Mouse (Mus musculus) forebrain, embryonic 11.5 days (tissue): ENCODE data around the gene Fnip1. TPM values are rescaled to one million over a fixed set of nuclear protein-coding genes. Genes with fewer than 3 reads are reported as not detected.

Experiments
- ATAC-seq: fragments of 200-750 bp; cut with Nextera tagmentation; replicated peaks from 2 replicates; pipeline ENCODE4 v1.8.0; 2017; ENCODE audit warnings: moderate TSS enrichment; ENCODE audit not compliant: low FRiP score
- DNase-seq: peaks from one replicate; pipeline ENCODE4 v3.0.0-alpha.2; 2017; ENCODE audit warnings: low spot score
- H3K27ac ChIP-seq: fragments of 300-500 bp; sonication (generic); 2 replicates; pipeline ENCODE4 v1.5.1; 2014; ENCODE audit warnings: low read depth, low read length
- H3K27me3 ChIP-seq: fragments of 300-500 bp; sonication (generic); 2 replicates; pipeline ENCODE4 v1.6.1; 2014; ENCODE audit warnings: mild to moderate bottlenecking, low read length, mixed read lengths; ENCODE audit not compliant: control insufficient read depth, insufficient read depth
- H3K36me3 ChIP-seq: fragments of 300-500 bp; sonication (generic); 2 replicates; pipeline ENCODE4 v1.6.1; 2014; ENCODE audit warnings: mild to moderate bottlenecking, low read length, moderate library complexity, mixed read lengths; ENCODE audit not compliant: control insufficient read depth, insufficient read depth
- H3K4me1 ChIP-seq: fragments of 300-500 bp; sonication (generic); replicated peaks from 2 replicates; pipeline ENCODE4 v1.6.1; 2014; ENCODE audit warnings: low read length, mixed read lengths; ENCODE audit not compliant: control insufficient read depth, insufficient read depth
- H3K4me2 ChIP-seq: fragments of 300-500 bp; sonication (generic); 2 replicates; pipeline ENCODE4 v1.6.1; 2014; ENCODE audit warnings: low read depth, mild to moderate bottlenecking, low read length, moderate library complexity, mixed read lengths; ENCODE audit not compliant: severe bottlenecking
- H3K4me3 ChIP-seq: fragments of 300-500 bp; sonication (generic); 2 replicates; pipeline ENCODE4 v1.5.1; 2014; ENCODE audit warnings: low read depth, low read length
- H3K9ac ChIP-seq: fragments of 300-500 bp; sonication (generic); 2 replicates; pipeline ENCODE4 v1.6.1; 2014; ENCODE audit warnings: low read length
- H3K9me3 ChIP-seq: fragments of 300-500 bp; sonication (generic); 2 replicates; pipeline ENCODE4 v1.6.1; 2016; ENCODE audit warnings: low read length, mixed read lengths; ENCODE audit not compliant: control insufficient read depth
- WGBS: fragments of 180-500 bp; shearing (Covaris S2); extraction: QIAGEN DNeasy Blood & Tissue Kit; methylation state at CpG from one replicate; pipeline ENCODE4 v1.1.7; 2014; 5-methylcytosine and 5-hydroxymethylcytosine counted together
- polyA plus RNA-seq: library from polyadenylated mRNA; unstranded; fragments of >200 nt; fragmentation: Nextera tagmentation; extraction: Ambion mirVana; gene quantifications from 2 replicates; pipeline ENCODE4 v1.2.1, GENCODE M21; 2014

Fnip1 gene
- polyA plus RNA-seq, 1 experiment from 2014 or later: 13.4 TPM

- Histone ChIP-seq H3K36me3 (no peaks in the 10 kb centered on the region), H3K4me2 (no peak overlapping the region), H3K27ac (no peak overlapping the region), H3K4me3 (no peak overlapping the region), H3K9me3 (no peaks in the 10 kb centered on the region), H3K27me3 (no peaks in the 10 kb centered on the region), H3K9ac (no peak overlapping the region), H3K4me1 (no peaks in the 10 kb centered on the region)
- DNase-seq (no peak), ATAC-seq (no peak)
- WGBS: 86% methylated on average over 3 of the region's 3 CpGs
Observed at GRCm38 (mm10) chr11:54486041-54486440, 48.0 kb downstream of the Fnip1 start.

- WGBS: 96% methylated on average over 1 of the region's 1 CpGs
- no peak overlapping the region for H3K9ac ChIP-seq
- no peaks in the 10 kb centered on the region for H3K4me1 ChIP-seq
- ATAC-seq: no peak
- no peak overlapping the region for H3K4me2 ChIP-seq
- no peak for DNase-seq
- no peak overlapping the region for H3K27ac ChIP-seq
- H3K4me3 ChIP-seq: no peak overlapping the region
- H3K36me3 ChIP-seq: no peaks in the 10 kb centered on the region
- H3K9me3 ChIP-seq: no peaks in the 10 kb centered on the region
- H3K27me3 ChIP-seq: no peaks in the 10 kb centered on the region
Observed at GRCm38 (mm10) chr11:54491946-54492558, 54.1 kb downstream of the Fnip1 start.

- H3K36me3 ChIP-seq: no peaks in the 10 kb centered on the region
- H3K27ac ChIP-seq: no peak overlapping the region
- H3K4me3 ChIP-seq: no peak overlapping the region
- H3K9me3 ChIP-seq: no peaks in the 10 kb centered on the region
- H3K4me2 ChIP-seq: no peak overlapping the region
- no peaks in the 10 kb centered on the region for H3K4me1 ChIP-seq
- 89% methylated on average over 4 of the region's 4 CpGs for WGBS
- no peak for ATAC-seq
- H3K27me3 ChIP-seq: no peaks in the 10 kb centered on the region
- no peak for DNase-seq
- no peak overlapping the region for H3K9ac ChIP-seq
Observed at GRCm38 (mm10) chr11:54492559-54492958, 54.6 kb downstream of the Fnip1 start.

DNA sequence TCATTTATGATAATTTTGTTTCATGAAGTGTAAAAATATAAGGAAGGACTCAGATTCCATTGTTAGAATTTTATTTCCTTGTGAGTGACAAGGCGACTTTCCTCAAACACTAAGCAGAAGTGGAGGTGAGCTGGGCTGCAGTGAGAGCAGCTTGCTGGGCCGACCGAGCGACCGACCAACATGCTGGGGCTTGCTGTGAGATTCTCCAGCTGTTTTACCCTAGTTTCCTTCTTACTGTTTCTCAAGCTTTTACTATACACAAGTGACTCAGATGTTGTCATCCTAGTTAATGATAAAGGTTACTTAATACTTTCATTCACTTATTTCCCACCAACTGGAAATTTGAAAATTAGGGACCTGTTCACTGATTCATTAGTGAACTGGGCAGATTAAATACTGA is 61.8 kb downstream of the Fnip1 start:
- DNase-seq: no peak
- 93% methylated on average over 5 of the region's 5 CpGs for WGBS
- no peak overlapping the region for H3K27ac ChIP-seq
- no peaks in the 10 kb centered on the region; the same call in 1 of the 2 replicates for H3K36me3 ChIP-seq
- no peaks in the 10 kb centered on the region for H3K9me3 ChIP-seq
- H3K4me1 ChIP-seq: no peaks in the 10 kb centered on the region
- H3K27me3 ChIP-seq: no peaks in the 10 kb centered on the region
- no peak overlapping the region for H3K4me2 ChIP-seq
- H3K9ac ChIP-seq: no peak overlapping the region
- no peak for ATAC-seq
- no peak overlapping the region for H3K4me3 ChIP-seq

DNA sequence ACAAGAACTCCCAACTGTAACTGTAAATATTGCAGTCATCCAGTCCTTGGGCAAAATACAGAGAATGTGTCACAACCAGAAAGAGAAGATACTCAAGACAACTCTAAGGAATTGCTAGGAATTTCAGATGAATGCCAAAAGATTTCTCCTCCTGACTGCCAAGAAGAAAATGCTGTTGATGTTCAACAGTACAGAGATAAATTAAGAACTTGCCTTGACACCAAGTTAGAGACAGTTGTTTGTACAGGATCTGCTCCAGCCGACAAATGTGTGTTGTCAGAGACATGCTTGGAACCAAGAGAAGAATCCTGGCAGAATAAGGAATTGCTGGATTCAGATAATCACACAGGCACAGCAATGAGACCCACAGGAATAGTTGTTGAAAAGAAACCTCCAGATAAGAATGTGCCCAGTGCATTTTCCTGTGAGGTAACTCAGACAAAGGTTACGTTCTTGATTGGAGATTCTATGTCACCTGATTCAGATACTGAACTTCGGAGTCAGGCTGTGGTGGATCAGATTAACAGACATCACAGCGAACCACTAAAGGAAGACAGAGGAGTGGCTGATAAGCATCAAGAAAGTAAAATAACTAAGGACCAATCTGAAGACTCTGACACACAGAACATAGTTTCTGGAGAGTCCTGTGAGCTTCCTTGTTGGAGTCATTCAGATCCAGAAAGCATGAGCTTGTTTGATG is 64.7 kb downstream of the Fnip1 start:
- Histone ChIP-seq H3K9me3 (no peaks in the 10 kb centered on the region), H3K36me3 (no peaks in the 10 kb centered on the region; the same call in 1 of the 2 replicates), H3K4me1 (no peaks in the 10 kb centered on the region), H3K9ac (no peak overlapping the region), H3K4me2 (no peak overlapping the region), H3K27ac (no peak overlapping the region), H3K4me3 (no peak overlapping the region), H3K27me3 (no peaks in the 10 kb centered on the region)
- no peak for DNase-seq
- WGBS: 94% methylated on average over 4 of the region's 4 CpGs
- no peak for ATAC-seq

- ATAC-seq (no peak), DNase-seq (no peak)
- Histone ChIP-seq H3K9me3 (no peaks in the 10 kb centered on the region), H3K4me2 (no peak overlapping the region), H3K9ac (no peak overlapping the region), H3K36me3 (no peaks in the 10 kb centered on the region), H3K27ac (no peak overlapping the region), H3K27me3 (no peaks in the 10 kb centered on the region), H3K4me3 (no peak overlapping the region), H3K4me1 (no peaks in the 10 kb centered on the region)
Observed at GRCm38 (mm10) chr11:54513584-54513983, 75.6 kb downstream of the Fnip1 start.

GRCm38 (mm10) chr11:54521927-54522528 is 84.0 kb downstream of the Fnip1 start:
- no peak for ATAC-seq
- Histone ChIP-seq H3K27me3 (no peaks in the 10 kb centered on the region), H3K9ac (peak overlapping the region; percentile 73), H3K4me3 (peak overlapping the region; percentile 87), H3K36me3 (no peaks in the 10 kb centered on the region), H3K9me3 (no peaks in the 10 kb centered on the region), H3K4me1 (no peaks in the 10 kb centered on the region), H3K27ac (peak overlapping the region; percentile 85), H3K4me2 (peak overlapping the region; percentile 77)
- no peak for DNase-seq
- 2% methylated on average over 18 of the region's 18 CpGs for WGBS

DNA sequence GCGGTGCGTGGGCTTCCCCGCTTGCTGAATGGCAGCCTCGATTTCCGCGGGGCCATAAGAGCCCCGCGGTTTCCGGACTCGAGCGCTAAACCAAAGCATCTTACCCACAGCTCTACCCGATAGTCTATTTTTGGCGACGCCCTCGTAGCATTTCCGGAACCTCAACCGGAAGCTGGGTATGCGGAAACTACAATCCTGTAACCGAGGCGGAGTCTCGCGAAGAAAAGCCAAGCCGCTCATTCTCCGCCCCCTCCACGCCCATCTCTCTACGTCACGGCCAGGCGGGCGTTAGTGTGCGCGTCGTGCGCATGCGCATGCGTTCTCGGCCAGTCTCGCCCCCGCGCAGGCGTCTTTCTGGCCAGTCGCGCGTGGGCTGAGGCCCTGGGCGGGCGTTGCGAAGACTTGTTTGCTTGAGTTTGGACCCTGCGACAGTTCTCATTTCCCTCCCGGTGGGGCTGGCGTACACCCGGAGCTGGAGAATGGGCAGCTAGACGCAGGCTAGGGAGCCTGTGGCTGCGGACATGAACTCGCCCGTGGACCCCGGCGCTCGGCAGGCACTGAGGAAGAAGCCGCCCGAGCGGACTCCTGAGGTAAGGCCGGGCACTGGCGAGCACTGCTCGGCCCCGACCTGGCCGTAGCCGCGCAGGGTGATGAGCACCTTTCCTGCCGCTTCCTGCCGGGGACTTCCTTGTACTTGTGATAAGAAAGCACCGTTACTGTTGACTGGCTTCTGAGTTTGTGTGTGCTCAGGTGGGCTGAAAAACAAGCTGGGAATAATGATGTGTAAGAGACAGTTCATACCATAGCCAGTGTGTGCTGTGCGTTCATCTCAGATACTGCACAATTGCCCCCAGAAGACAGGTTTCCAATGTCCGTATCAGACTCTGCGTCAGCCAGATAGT is 84.8 kb downstream of the Fnip1 start, which contains the start of gene Rapgef6:
TSS of gene Rapgef6 (plus strand) at position 319 of the 902 bp plus-strand sequence.
- peak within 1 kb of the TSS; percentile 78 for H3K4me2 ChIP-seq
- DNase-seq: peak; percentile 100
- H3K4me3 ChIP-seq: peak within 1 kb of the TSS; percentile 87
- ATAC-seq: peak; percentile 97
- H3K4me1 ChIP-seq: no peaks in the 10 kb centered on the region
- H3K9me3 ChIP-seq: no peaks in the 10 kb centered on the region
- H3K36me3 ChIP-seq: no peaks in the 10 kb centered on the region
- H3K27ac ChIP-seq: peak within 1 kb of the TSS; percentile 85
- peak within 1 kb of the TSS; percentile 92 for H3K9ac ChIP-seq
- WGBS: under 1% methylated on average over 73 of the region's 73 CpGs
- no peaks in the 10 kb centered on the region for H3K27me3 ChIP-seq
